Mouse (Mus musculus): ENCODE measurements at regions not wholly inside any gene's neighbourhood (a gene's known extent, or its start where the extent isn't known, plus 50 kb on each side); places are given as distances from the start of the nearest gene placed in this dataset.

GRCm38 (mm10) chr3:52828473-52828872 lies 188.6 kb downstream of the Cog6 start:
- TF ChIP-seq CTCF (conservative IDR thresholded peaks at IDR 0.05; ENCODE audit: low read length) (no peak), POU5F1 (IDR thresholded peaks at IDR 0.05; ENCODE audit: borderline replicate concordance, low read length) (no peak), NANOG (IDR thresholded peaks at IDR 0.05; ENCODE audit: borderline replicate concordance, low read length) (no peak)
